15 mouse cellular contexts compared by ENCODE assay signal in the genomic region with DNA sequence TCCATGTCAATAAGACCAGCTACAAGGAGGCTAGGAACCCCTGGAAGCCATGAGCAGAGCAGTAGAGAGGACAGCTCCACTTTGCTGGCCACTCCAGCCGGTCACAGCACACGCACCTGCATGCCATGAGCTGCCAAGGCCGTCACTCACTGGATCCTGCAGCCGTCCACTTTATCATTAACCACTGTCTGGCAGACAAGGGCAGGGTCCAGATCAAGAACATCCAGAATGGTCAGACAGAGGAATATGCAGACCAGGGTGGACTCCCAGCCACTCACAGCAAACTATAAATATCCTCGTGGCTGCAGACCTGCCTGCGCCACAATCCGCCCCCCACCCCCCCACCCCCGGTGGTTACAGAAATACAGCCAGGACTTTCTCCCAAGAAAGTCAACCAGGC. TPM values are rescaled to one million over a fixed set of nuclear protein-coding genes. Genes with fewer than 3 reads are reported as not detected.
A peak's percentile ranks its signal among the peaks of the same experiment; 100 is the strongest.
DNase-seq lines count a peak whose midpoint lies in the region; ATAC-seq lines count a peak whose summit lies in the region.
"Had no signal": no experiment of that assay in that cellular context is flagged by ENCODE, and none has a peak within 500 bp of the region (broad histone marks: within the 10 kb centered on the region; RNA-seq: fewer than 3 reads in every experiment).

No protein-coding gene starts in this region.

- peak overlapping the region; percentile 43 to 89 for H3K27ac ChIP-seq in heart, embryonic 14.5 days (replicated peaks in 1 of 2; ENCODE audit: control insufficient read depth in 1 of 2, insufficient read depth in 1 of 2, low read depth in 2 of 2, low read length in 2 of 2)
- no peak overlapping the region for H3K27ac ChIP-seq in midbrain, embryonic 15.5 days
- H3K27ac ChIP-seq in hindbrain, embryonic 10.5 days: no peak overlapping the region
- H3K27ac ChIP-seq: embryonic facial prominence, embryonic 15.5 days; limb, embryonic 13.5 days had no signal

- WGBS in heart, embryonic 14.5 days: 21% methylated on average over 8 of the region's 8 CpGs
- 81% methylated on average over 8 of the region's 8 CpGs for WGBS in midbrain, embryonic 15.5 days
- WGBS in hindbrain, embryonic 10.5 days: 86% methylated on average over 8 of the region's 8 CpGs

- peaks cover 40 to 96% of the 10 kb centered on the region in 2 experiments for H3K4me1 ChIP-seq in heart, embryonic 14.5 days (ENCODE audit: control insufficient read depth in 2 of 2, insufficient read depth in 2 of 2, low read length in 2 of 2)
- peaks cover 36% of the 10 kb centered on the region for H3K4me1 ChIP-seq in midbrain, embryonic 15.5 days
- peaks cover 51% of the 10 kb centered on the region for H3K4me1 ChIP-seq in hindbrain, embryonic 10.5 days (replicated peaks)

- H3K4me3 ChIP-seq in heart, embryonic 14.5 days (ENCODE audit: control insufficient read depth in 1 of 2, insufficient read depth in 1 of 2, low read depth in 1 of 2, low read length in 2 of 2): no peak overlapping the region
- no peak overlapping the region for H3K4me3 ChIP-seq in midbrain, embryonic 15.5 days
- H3K4me3 ChIP-seq in hindbrain, embryonic 10.5 days: no peak overlapping the region
- H3K4me3 ChIP-seq: embryonic facial prominence, embryonic 15.5 days; forebrain, embryonic 13.5 days; limb, embryonic 13.5 days; midbrain, embryonic 13.5 days had no signal

- peaks cover 22% of the 10 kb centered on the region for H3K36me3 ChIP-seq in heart, embryonic 14.5 days (ENCODE audit: control insufficient read depth, insufficient read depth, low read length)
- H3K36me3 ChIP-seq in midbrain, embryonic 15.5 days (replicated peaks): no peaks in the 10 kb centered on the region
- H3K36me3 ChIP-seq in hindbrain, embryonic 10.5 days: peaks cover 6% of the 10 kb centered on the region; the same call in 1 of the 2 replicates
- H3K36me3 ChIP-seq: embryonic facial prominence, embryonic 15.5 days had no signal

- H3K9ac ChIP-seq in heart, embryonic 14.5 days (ENCODE audit: low read length): no peak overlapping the region
- H3K9ac ChIP-seq in midbrain, embryonic 15.5 days: no peak overlapping the region
- H3K9ac ChIP-seq: embryonic facial prominence, embryonic 15.5 days; forebrain, embryonic 13.5 days; limb, embryonic 13.5 days; midbrain, embryonic 13.5 days had no signal

- no peak overlapping the region for H3K4me2 ChIP-seq in heart, embryonic 14.5 days (ENCODE audit: low read length)
- H3K4me2 ChIP-seq in midbrain, embryonic 15.5 days: no peak overlapping the region
- H3K4me2 ChIP-seq: embryonic facial prominence, embryonic 15.5 days; forebrain, embryonic 13.5 days; limb, embryonic 13.5 days; midbrain, embryonic 13.5 days had no signal

- DNase-seq in heart, adult 8-10 months (ENCODE audit: low spot score): no peak
- peak; percentile 92 for DNase-seq in kidney, adult 9 months
- DNase-seq in liver: peak; percentile 22
- peak; percentile 70 for DNase-seq in yolk sac, embryonic 10.5 days (ENCODE audit: low spot score)
- no peak for DNase-seq in lung, postnatal 36 days
- DNase-seq in hindbrain, embryonic 10.5 days (ENCODE audit: low spot score): no peak
- DNase-seq: thymus, postnatal 4 days had no signal

- no peak for ATAC-seq in heart, embryonic 14.5 days (ENCODE audit: insufficient number of reproducible peaks, insufficient read depth, low FRiP score, low read depth)
- ATAC-seq in midbrain, embryonic 15.5 days (replicated peaks): no peak
- ATAC-seq: activated CD4-positive, CD25-positive, alpha-beta regulatory T cell, adult 4 months; CD4-positive, CD25-positive, alpha-beta regulatory T cell, adult 4 months; forebrain, embryonic 13.5 days; midbrain, embryonic 13.5 days had no signal

- no peaks in the 10 kb centered on the region for H3K27me3 ChIP-seq in heart, embryonic 14.5 days (ENCODE audit: control insufficient read depth, insufficient read depth, low read length)
- H3K27me3 ChIP-seq in midbrain, embryonic 15.5 days (replicated peaks): no peaks in the 10 kb centered on the region
- H3K27me3 ChIP-seq in hindbrain, embryonic 10.5 days (ENCODE audit: insufficient read depth, poor library complexity, severe bottlenecking): no peaks in the 10 kb centered on the region
- H3K27me3 ChIP-seq: embryonic facial prominence, embryonic 15.5 days; forebrain, embryonic 13.5 days; limb, embryonic 13.5 days; midbrain, embryonic 13.5 days had no signal

- H3K9me3 ChIP-seq in heart, embryonic 14.5 days (ENCODE audit: control insufficient read depth, low read length): no peaks in the 10 kb centered on the region
- no peaks in the 10 kb centered on the region for H3K9me3 ChIP-seq in midbrain, embryonic 15.5 days
- H3K9me3 ChIP-seq in hindbrain, embryonic 10.5 days: no peaks in the 10 kb centered on the region
- H3K9me3 ChIP-seq: embryonic facial prominence, embryonic 15.5 days; forebrain, embryonic 13.5 days; limb, embryonic 13.5 days; midbrain, embryonic 13.5 days had no signal

RNA-seq across cellular contexts. Expression of gene Acvr1, which starts 31.7 kb away (rescaled TPM):
- 12.5 and 12.6 TPM in 2 replicates for polyA plus RNA-seq in heart, embryonic 14.5 days (2014; fragmentation: Nextera tagmentation; extraction: Ambion mirVana)
- total RNA-seq in heart, adult 8-10 months (2022): 10 to 100 TPM; 14.2 to 17.0 (median 15.0) TPM
- polyA plus RNA-seq in midbrain, embryonic 15.5 days (2015; fragmentation: Nextera tagmentation; extraction: Ambion mirVana): 4.2 and 4.3 TPM in 2 replicates
- 3.5 TPM in 2 replicates for polyA plus RNA-seq in hindbrain, embryonic 10.5 days (2016; fragmentation: Nextera tagmentation; extraction: Ambion mirVana)

RNA-seq across cellular contexts. Expression of gene Upp2, which starts 31.9 kb away (rescaled TPM):
- 6.1 and 7.5 TPM in 2 replicates for polyA plus RNA-seq in heart, embryonic 14.5 days (2014; fragmentation: Nextera tagmentation; extraction: Ambion mirVana)
- total RNA-seq in heart, adult 8-10 months (2022): 1 to 10 TPM; 1.9 to 4.7 (median 3.3) TPM
- polyA plus RNA-seq in midbrain, embryonic 15.5 days (2015; fragmentation: Nextera tagmentation; extraction: Ambion mirVana): 15.2 and 16.0 TPM in 2 replicates
- 4.8 and 5.2 TPM in 2 replicates for polyA plus RNA-seq in hindbrain, embryonic 10.5 days (2016; fragmentation: Nextera tagmentation; extraction: Ambion mirVana)
- polyA plus RNA-seq: CD4-positive, CD25-positive, alpha-beta regulatory T cell, adult 4 months had no signal

Comparison
In these comparisons a context has a peak if more than half of its experiments do, and no peak if none do; other contexts are left out.
1. H3K27ac ChIP-seq: peak in heart, embryonic 14.5 days (2 of 2); none in midbrain, embryonic 15.5 days (single experiment) and hindbrain, embryonic 10.5 days (single experiment).
2. DNase-seq: peak in kidney, adult 9 months (single experiment), liver (single experiment) and yolk sac, embryonic 10.5 days (single experiment); none in heart, adult 8-10 months (single experiment), lung, postnatal 36 days (single experiment) and hindbrain, embryonic 10.5 days (single experiment).